Mouse (Mus musculus) T-helper 17 cell (primary cell): ENCODE measurements around the gene Cadm3.
"Not testable (repeated sequence)": the region's sequence is repeated elsewhere in the genome, so short reads cannot be mapped to it uniquely, and the experiment has no call there.

Source experiments
- in situ Hi-C, 2 experiments: fragments of 300-600 bp; cut with MboI, MseI; formaldehyde crosslinking; loops; 1 replicate in 1 of 2; 2 replicates in 1 of 2; pipeline ENCODE4 v1.15.1; 2025; ENCODE audit warnings: high pct_unique_total_duplicates in 2 of 2

Gene Cadm3

GRCm38 (mm10) chr1:173324961-173325360 is 42.5 kb downstream of the Cadm3 start:
- in situ Hi-C loops = no loop called here

- in situ Hi-C loops = no loop called here
Observed at GRCm38 (mm10) chr1:173323839-173324585, 43.5 kb downstream of the Cadm3 start.

GRCm38 (mm10) chr1:173322249-173322627 is 45.3 kb downstream of the Cadm3 start:
- in situ Hi-C loops = no loop called here

- in situ Hi-C loops = no loop called here
Observed at GRCm38 (mm10) chr1:173321593-173322248, 45.8 kb downstream of the Cadm3 start.

- in situ Hi-C loops = no loop called here
Observed at GRCm38 (mm10) chr1:173317925-173318477, 49.5 kb downstream of the Cadm3 start.

GRCm38 (mm10) chr1:173315725-173316124 is 51.8 kb downstream of the Cadm3 start:
- in situ Hi-C loops = no loop called here

GRCm38 (mm10) chr1:173313535-173314050 is 53.9 kb downstream of the Cadm3 start:
- in situ Hi-C loops = not testable (repeated sequence)

GRCm38 (mm10) chr1:173302795-173303194 is 64.7 kb downstream of the Cadm3 start:
- in situ Hi-C loops = loop anchor here in 1 of 2 experiments (10.0 kb wide), 1 partner anchor 1612 kb away; no protein-coding TSS in a partner anchor
